Mouse (Mus musculus) B cell, adult 62 days (primary cell): Measurements from ENCODE around the gene Gm10324. TPM values are rescaled to one million over a fixed set of nuclear protein-coding genes. Genes with fewer than 3 reads are reported as not detected.

ENCODE experiments used
- total RNA-seq: library from RNA; stranded (reverse); gene quantifications from 4 replicates; pipeline ENCODE4 v1.2.4, GENCODE M21; 2023

Gene Gm10324
- total RNA-seq, result not detected in 4 replicates

DNA sequence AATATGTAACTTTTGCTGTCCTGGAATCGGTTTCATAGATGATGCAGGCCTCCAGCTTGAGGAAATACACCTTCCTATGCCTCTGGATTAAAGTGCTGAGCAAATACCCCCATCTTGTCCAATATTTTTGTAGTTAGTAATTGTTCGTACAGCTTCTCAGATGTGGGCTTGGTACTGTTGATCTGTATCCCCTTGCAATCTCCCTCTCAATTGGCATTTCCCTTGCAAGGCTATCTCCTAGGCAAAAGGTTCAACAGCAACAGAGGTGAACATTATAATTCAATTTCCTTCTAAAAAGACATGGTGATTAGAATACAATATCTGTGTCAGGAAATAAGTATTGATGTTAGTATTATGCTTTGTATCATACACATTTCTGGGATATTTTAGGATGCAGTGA, at the start of gene Gm10324:
Gene Gm10324, plus strand, starts transcription at position 301 of the 400 bp plus-strand sequence.

Other genes with a start within 250 kb of the Gm10324 start
- gene Gm10772, start 108.0 kb downstream of the Gm10324 start, total RNA-seq, result not detected in 4 replicates